Mouse (Mus musculus) embryonic facial prominence, embryonic 13.5 days (tissue): ENCODE results near the gene Cebpg. TPM values are rescaled to one million over a fixed set of nuclear protein-coding genes. Genes with fewer than 3 reads are reported as not detected.

Experiments used
- ATAC-seq: fragments of 200-750 bp; cut with Nextera tagmentation; 2 replicates; pipeline ENCODE4 v1.8.0; 2017; ENCODE audit warnings: low read depth; ENCODE audit not compliant: insufficient number of reproducible peaks, insufficient read depth, low FRiP score, low TSS enrichment
- H3K27ac ChIP-seq: fragments of 300-500 bp; sonication (generic); 2 replicates; pipeline ENCODE4 v1.5.1; 2015; ENCODE audit warnings: moderate library complexity, mild to moderate bottlenecking, inconsistent platforms
- H3K27me3 ChIP-seq: fragments of 300-500 bp; sonication (generic); 2 replicates; pipeline ENCODE4 v1.6.1; 2015; ENCODE audit warnings: mild to moderate bottlenecking, inconsistent platforms
- H3K36me3 ChIP-seq: fragments of 300-500 bp; sonication (generic); 2 replicates; pipeline ENCODE4 v1.6.1; 2015; ENCODE audit warnings: mild to moderate bottlenecking, inconsistent platforms
- H3K4me1 ChIP-seq: fragments of 300-500 bp; sonication (generic); 2 replicates; pipeline ENCODE4 v1.6.1; 2015; ENCODE audit warnings: inconsistent platforms
- H3K4me2 ChIP-seq: fragments of 300-500 bp; sonication (generic); 2 replicates; pipeline ENCODE4 v1.6.1; 2015; ENCODE audit warnings: moderate library complexity, mild to moderate bottlenecking, inconsistent platforms
- H3K4me3 ChIP-seq: fragments of 300-500 bp; sonication (generic); 2 replicates; pipeline ENCODE4 v1.5.1; 2015; ENCODE audit warnings: mild to moderate bottlenecking, inconsistent platforms
- H3K9ac ChIP-seq: fragments of 300-500 bp; sonication (generic); 2 replicates; pipeline ENCODE4 v1.6.1; 2015; ENCODE audit warnings: mild to moderate bottlenecking, inconsistent platforms
- H3K9me3 ChIP-seq: fragments of 300-500 bp; sonication (generic); 2 replicates; pipeline ENCODE4 v1.6.1; 2016; ENCODE audit warnings: inconsistent platforms
- WGBS: fragments of 180-500 bp; shearing (Covaris S2); methylation state at CpG from one replicate; pipeline ENCODE4 v1.1.7; 2015; ENCODE audit warnings: mixed read lengths; 5-methylcytosine and 5-hydroxymethylcytosine counted together
- polyA plus RNA-seq: library from polyadenylated mRNA; unstranded; fragments of >200 nt; fragmentation: Nextera tagmentation; extraction: Ambion mirVana; gene quantifications from 2 replicates; pipeline ENCODE4 v1.2.1, GENCODE M21; 2015

Gene Cebpg
- polyA plus RNA-seq, 1 experiment from 2014 or later, result 52.5 TPM

GRCm38 (mm10) chr7:35050540-35050939 lies 5.8 kb downstream of the Cebpg start:
- 89% methylated on average over 12 of the region's 12 CpGs for WGBS
- Histone ChIP-seq H3K4me3 (no peak overlapping the region), H3K4me2 (no peak overlapping the region), H3K27me3 (no peaks in the 10 kb centered on the region), H3K9ac (no peak overlapping the region), H3K4me1 (peaks cover 15% of the 10 kb centered on the region), H3K36me3 (peaks cover 26% of the 10 kb centered on the region), H3K27ac (no peak overlapping the region), H3K9me3 (no peaks in the 10 kb centered on the region)
- ATAC-seq, result no peak

GRCm38 (mm10) chr7:35046091-35046490 lies 10.3 kb downstream of the Cebpg start:
- H3K4me3 ChIP-seq, result no peak overlapping the region
- H3K9ac ChIP-seq, result no peak overlapping the region
- H3K4me1 ChIP-seq, result peaks cover 30% of the 10 kb centered on the region
- 91% methylated on average over 4 of the region's 4 CpGs for WGBS
- no peak overlapping the region for H3K4me2 ChIP-seq
- no peaks in the 10 kb centered on the region for H3K27me3 ChIP-seq
- no peak overlapping the region for H3K27ac ChIP-seq
- no peaks in the 10 kb centered on the region for H3K9me3 ChIP-seq
- no peak for ATAC-seq
- H3K36me3 ChIP-seq, result peaks cover 62% of the 10 kb centered on the region

GRCm38 (mm10) chr7:35044719-35045118 lies 11.7 kb downstream of the Cebpg start:
- Histone ChIP-seq H3K4me2 (no peak overlapping the region), H3K27ac (no peak overlapping the region), H3K36me3 (peaks cover 60% of the 10 kb centered on the region), H3K27me3 (no peaks in the 10 kb centered on the region), H3K9me3 (no peaks in the 10 kb centered on the region), H3K4me3 (no peak overlapping the region), H3K9ac (no peak overlapping the region), H3K4me1 (peaks cover 30% of the 10 kb centered on the region)
- no peak for ATAC-seq
- 88% methylated on average over 2 of the region's 2 CpGs for WGBS

GRCm38 (mm10) chr7:35043266-35043817 lies 13.0 kb downstream of the Cebpg start:
- H3K27ac ChIP-seq, result peak overlapping the region; percentile 76; the same call in 1 of the 2 replicates
- H3K4me1 ChIP-seq, result peaks cover 30% of the 10 kb centered on the region
- 88% methylated on average over 10 of the region's 10 CpGs for whole genome bisulfite sequencing
- no peak for ATAC-seq
- H3K9ac ChIP-seq, result peak overlapping the region; percentile 7; the same call in 1 of the 2 replicates
- H3K9me3 ChIP-seq, result no peaks in the 10 kb centered on the region
- H3K36me3 ChIP-seq, result peaks cover 65% of the 10 kb centered on the region
- H3K4me2 ChIP-seq, result no peak overlapping the region
- no peaks in the 10 kb centered on the region for H3K27me3 ChIP-seq
- no peak overlapping the region for H3K4me3 ChIP-seq

- peak overlapping the region; percentile 76 for H3K27ac ChIP-seq
- H3K9ac ChIP-seq, result no peak overlapping the region; the same call in 1 of the 2 replicates
- ATAC-seq, result peak; percentile 68
- H3K9me3 ChIP-seq, result no peaks in the 10 kb centered on the region
- peaks cover 30% of the 10 kb centered on the region for H3K4me1 ChIP-seq
- H3K36me3 ChIP-seq, result peaks cover 69% of the 10 kb centered on the region
- no peak overlapping the region for H3K4me3 ChIP-seq
- 30% methylated on average over 5 of the region's 5 CpGs for WGBS
- no peaks in the 10 kb centered on the region for H3K27me3 ChIP-seq
- H3K4me2 ChIP-seq, result no peak overlapping the region
These were observed 13.6 kb downstream of the Cebpg start for GRCm38 (mm10) chr7:35042759-35043217.

GRCm38 (mm10) chr7:35042209-35042554 lies 14.2 kb downstream of the Cebpg start:
- Histone ChIP-seq H3K9ac (no peak overlapping the region), H3K9me3 (no peaks in the 10 kb centered on the region), H3K27ac (peak overlapping the region; percentile 76; the same call in 1 of the 2 replicates), H3K36me3 (peaks cover 74% of the 10 kb centered on the region), H3K4me2 (no peak overlapping the region), H3K27me3 (no peaks in the 10 kb centered on the region), H3K4me3 (no peak overlapping the region), H3K4me1 (peaks cover 30% of the 10 kb centered on the region)
- ATAC-seq, result no peak

GRCm38 (mm10) chr7:35041286-35042208 lies 14.8 kb downstream of the Cebpg start:
- 0 out of 2 replicates have a peak overlapping the region, but pooled peaks have one; percentile 76 for H3K27ac ChIP-seq
- peaks cover 72% of the 10 kb centered on the region for H3K36me3 ChIP-seq
- no peak for ATAC-seq

GRCm38 (mm10) chr7:35040176-35040972 lies 16.0 kb downstream of the Cebpg start:
- WGBS, result 88% methylated on average over 9 of the region's 9 CpGs
- no peak overlapping the region for H3K4me3 ChIP-seq
- no peaks in the 10 kb centered on the region for H3K27me3 ChIP-seq
- H3K4me2 ChIP-seq, result no peak overlapping the region
- H3K9ac ChIP-seq, result no peak overlapping the region
- H3K27ac ChIP-seq, result no peak overlapping the region
- no peaks in the 10 kb centered on the region for H3K9me3 ChIP-seq
- H3K4me1 ChIP-seq, result peaks cover 41% of the 10 kb centered on the region
- ATAC-seq, result no peak
- H3K36me3 ChIP-seq, result peaks cover 62% of the 10 kb centered on the region

More at GRCm38 (mm10) chr7:35041286-35042208, 14.8 kb downstream of the Cebpg start:
- no peak overlapping the region for H3K4me2 ChIP-seq
- no peak overlapping the region for H3K4me3 ChIP-seq
- peaks cover 30% of the 10 kb centered on the region for H3K4me1 ChIP-seq
- no peaks in the 10 kb centered on the region for H3K27me3 ChIP-seq
- no peaks in the 10 kb centered on the region for H3K9me3 ChIP-seq
- no peak overlapping the region for H3K9ac ChIP-seq
- WGBS, result 66% methylated on average over 2 of the region's 2 CpGs

GRCm38 (mm10) chr7:35037408-35037807 lies 19.0 kb downstream of the Cebpg start:
- Histone ChIP-seq H3K4me3 (no peak overlapping the region), H3K4me1 (peaks cover 32% of the 10 kb centered on the region), H3K9me3 (no peaks in the 10 kb centered on the region), H3K27me3 (no peaks in the 10 kb centered on the region), H3K9ac (no peak overlapping the region), H3K4me2 (no peak overlapping the region), H3K27ac (no peak overlapping the region), H3K36me3 (peaks cover 56% of the 10 kb centered on the region)
- ATAC-seq, result no peak
- 90% methylated on average over 6 of the region's 6 CpGs for WGBS

GRCm38 (mm10) chr7:35036266-35036731 lies 20.1 kb downstream of the Cebpg start:
- Histone ChIP-seq H3K27ac (peak overlapping the region; percentile 48), H3K4me1 (peaks cover 21% of the 10 kb centered on the region), H3K9ac (no peak overlapping the region), H3K9me3 (no peaks in the 10 kb centered on the region), H3K27me3 (no peaks in the 10 kb centered on the region), H3K36me3 (peaks cover 58% of the 10 kb centered on the region), H3K4me2 (no peak overlapping the region), H3K4me3 (no peak overlapping the region)
- ATAC-seq, result no peak
- 67% methylated on average over 5 of the region's 5 CpGs for WGBS

GRCm38 (mm10) chr7:35035565-35035964 lies 20.8 kb downstream of the Cebpg start:
- Histone ChIP-seq H3K9me3 (no peaks in the 10 kb centered on the region), H3K9ac (no peak overlapping the region), H3K4me3 (no peak overlapping the region), H3K4me1 (peaks cover 19% of the 10 kb centered on the region), H3K27me3 (no peaks in the 10 kb centered on the region), H3K27ac (peak overlapping the region; percentile 39; the same call in 1 of the 2 replicates), H3K36me3 (peaks cover 54% of the 10 kb centered on the region), H3K4me2 (no peak overlapping the region)
- WGBS, result 94% methylated on average over 4 of the region's 4 CpGs
- ATAC-seq, result no peak
